Mouse (Mus musculus) left cerebral cortex, adult 9 months (tissue): ENCODE measurements at regions not wholly inside any gene's neighbourhood (a gene's known extent, or its start where the extent isn't known, plus 50 kb on each side); places are given as distances from the start of the nearest gene placed in this dataset.

Source experiments
- DNase-seq, 2 experiments: peaks; one replicate each; pipeline ENCODE4 v3.0.0; 2022; ENCODE audit warnings: low spot score in 2 of 2

DNA sequence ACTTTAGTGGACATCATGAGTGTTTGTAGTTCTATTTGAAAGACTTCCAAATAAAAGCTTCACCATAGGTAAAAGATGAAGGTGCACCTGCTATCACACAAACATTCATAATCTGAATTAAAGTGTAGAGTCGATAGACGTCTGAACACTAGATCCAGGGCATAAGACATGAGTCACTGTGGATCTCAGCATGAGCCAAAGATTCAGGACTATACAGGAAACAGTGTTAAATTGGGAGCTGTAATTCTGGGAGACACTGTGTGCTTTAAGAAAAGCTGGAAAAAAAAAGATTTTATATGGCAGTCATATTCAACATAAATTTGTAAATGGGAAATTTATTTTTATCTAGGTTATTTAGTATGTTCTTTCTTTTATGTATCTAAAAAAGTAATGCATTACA, 160.5 kb downstream of the Pdha2 start:
- no peak for DNase-seq

- no peak for DNase-seq
These were observed 197.9 kb downstream of the Pdha2 start for GRCm38 (mm10) chr3:141014262-141014547.

DNA sequence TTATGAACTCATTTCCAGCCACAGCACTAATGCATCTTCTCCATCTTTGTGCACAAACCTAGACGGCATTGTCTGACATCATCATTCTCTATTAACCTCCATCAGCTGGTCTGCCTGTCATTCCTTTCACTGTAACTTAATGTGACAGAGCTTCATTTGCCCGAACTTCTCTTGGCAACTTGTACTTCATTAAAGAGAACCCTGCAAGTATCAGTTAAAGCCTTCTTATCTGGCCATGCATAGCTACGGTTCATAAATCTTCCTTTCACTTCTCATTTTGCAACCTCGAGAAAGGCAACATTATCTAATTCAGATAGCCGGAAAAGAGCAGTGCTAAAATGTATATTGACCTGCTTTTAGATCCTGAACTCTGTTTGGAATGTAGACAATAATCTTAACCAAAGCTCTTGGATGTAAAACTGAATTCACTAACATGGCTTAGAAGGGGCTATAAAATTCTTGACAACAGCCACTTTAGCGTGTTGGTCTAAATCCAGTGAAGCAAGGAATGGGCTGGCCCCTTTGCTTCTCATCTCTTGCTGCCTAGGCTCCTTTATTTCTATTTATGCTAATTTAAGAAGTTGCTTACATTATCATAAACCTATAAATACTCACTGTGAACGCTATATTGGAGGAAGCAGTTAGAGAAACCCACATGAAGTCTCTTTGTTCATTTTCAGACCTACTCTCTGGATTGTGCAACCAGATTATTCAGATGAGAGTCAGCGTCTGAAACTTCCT, 198.5 kb downstream of the Pdha2 start:
- DNase-seq, result no peak

DNA sequence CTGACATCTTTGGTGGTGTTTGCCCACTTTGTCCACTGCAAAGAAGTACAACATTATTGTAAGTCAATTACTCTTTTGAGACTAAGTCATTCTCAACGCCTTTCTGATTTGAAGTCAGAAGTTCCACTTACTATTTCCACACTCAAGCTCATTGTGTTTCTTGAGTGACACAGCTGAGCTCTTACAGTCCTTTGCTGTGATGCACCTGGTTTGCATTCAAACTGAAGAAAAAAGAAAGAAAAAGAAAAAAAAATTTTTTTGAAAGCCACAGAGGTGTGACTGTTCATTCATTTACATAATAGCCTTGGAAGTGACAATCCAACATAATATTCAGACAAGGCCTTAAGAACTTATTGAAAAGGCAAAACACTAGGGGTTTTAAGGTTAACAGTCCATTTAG, 199.2 kb downstream of the Pdha2 start:
- no peak for DNase-seq

- DNase-seq, result no peak
These were observed 203.4 kb downstream of the Pdha2 start for GRCm38 (mm10) chr3:141008792-141009191.

- no peak for DNase-seq
These were observed 206.3 kb downstream of the Pdha2 start for GRCm38 (mm10) chr3:141005885-141006284.

- DNase-seq, result no peak
These were observed 208.6 kb downstream of the Pdha2 start for GRCm38 (mm10) chr3:141003561-141003960.

DNA sequence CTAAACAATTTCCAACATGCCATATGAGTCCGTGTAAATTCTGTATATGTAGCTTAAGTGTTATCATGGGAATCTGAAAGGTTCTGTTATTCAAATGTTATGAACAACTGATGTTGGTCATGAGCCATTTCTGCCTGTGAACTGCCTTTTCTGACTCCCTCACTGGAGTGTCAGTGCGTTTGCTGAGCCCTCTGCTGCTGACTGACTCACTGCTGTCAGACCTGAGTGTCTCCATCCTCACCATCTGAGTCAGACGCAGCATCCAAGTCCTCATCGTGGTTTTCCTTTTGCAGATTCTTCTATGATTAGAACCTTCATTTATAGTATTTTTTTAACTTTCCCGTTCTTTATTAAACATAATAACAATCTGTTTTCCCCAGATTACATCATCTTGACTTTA, 223.9 kb downstream of the Pdha2 start:
- no peak for DNase-seq

- DNase-seq, result no peak
These were observed 238.6 kb downstream of the Pdha2 start for GRCm38 (mm10) chr3:140973519-140973918.

GRCm38 (mm10) chr3:140969892-140970880, 242.0 kb downstream of the Pdha2 start:
- no peak for DNase-seq

DNA sequence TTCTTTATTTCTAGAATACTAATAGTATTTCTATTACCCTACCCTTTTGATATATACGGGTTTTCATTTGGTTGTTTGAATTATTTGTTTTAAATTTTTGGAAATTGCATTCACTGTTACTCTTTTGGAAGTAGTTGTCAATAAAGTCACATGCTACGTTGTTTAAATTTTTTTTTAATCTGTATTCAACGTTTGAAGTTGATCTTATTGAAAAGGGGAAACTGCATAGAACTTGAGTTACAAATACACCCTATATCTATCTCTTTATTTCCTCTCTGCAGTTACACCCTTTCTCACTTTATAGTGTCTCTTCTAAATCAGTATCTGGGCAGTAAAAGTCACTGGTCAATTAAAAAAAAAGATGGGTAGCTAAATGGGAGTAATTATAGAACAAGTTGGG, 243.6 kb downstream of the Pdha2 start:
- DNase-seq, result no peak

GRCm38 (mm10) chr3:140957666-140958065, 254.5 kb downstream of the Pdha2 start:
- DNase-seq, result no peak

- no peak for DNase-seq
These were observed 259.9 kb downstream of the Pdha2 start for GRCm38 (mm10) chr3:140952111-140952800.

GRCm38 (mm10) chr3:140951024-140951423, 261.1 kb downstream of the Pdha2 start:
- DNase-seq, result no peak

DNA sequence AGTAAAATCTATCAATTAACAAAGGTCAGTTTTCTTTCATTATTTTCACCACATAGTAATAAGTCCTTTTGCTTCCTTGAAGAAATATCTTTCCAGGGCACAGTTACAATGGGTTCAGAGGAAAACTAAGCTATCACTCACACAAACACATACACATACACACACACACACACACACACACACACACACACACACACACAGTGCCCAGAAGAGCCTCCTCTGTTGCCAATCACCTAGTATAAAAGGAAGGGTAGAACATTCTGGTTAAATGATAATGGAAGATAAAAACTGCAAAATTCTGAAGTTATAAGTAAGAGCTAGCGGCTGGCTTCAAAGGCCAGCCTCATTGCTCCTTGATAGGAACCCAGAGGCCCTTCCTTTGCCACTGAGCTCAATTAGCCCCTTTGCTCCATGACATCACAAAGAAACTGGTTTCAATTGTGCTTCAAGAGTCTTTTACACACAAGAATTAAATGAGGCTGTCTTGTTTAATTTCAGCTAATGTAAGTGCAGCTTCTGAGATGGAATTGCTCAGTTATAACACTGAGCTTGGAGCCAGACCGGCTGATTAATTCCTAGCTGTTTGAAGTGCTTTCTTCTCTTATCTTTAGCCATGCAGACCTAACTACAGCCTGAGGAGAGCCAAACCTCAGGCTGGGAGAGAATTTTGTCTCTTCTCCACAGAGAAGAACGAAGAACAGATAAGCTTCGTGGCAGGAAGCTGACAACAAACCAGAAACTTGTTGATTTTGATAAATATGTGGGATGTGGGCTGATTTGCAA, 262.1 kb downstream of the Pdha2 start:
- DNase-seq, result no peak

- no peak for DNase-seq
These were observed 269.7 kb downstream of the Pdha2 start for GRCm38 (mm10) chr3:140942450-140942849.

DNA sequence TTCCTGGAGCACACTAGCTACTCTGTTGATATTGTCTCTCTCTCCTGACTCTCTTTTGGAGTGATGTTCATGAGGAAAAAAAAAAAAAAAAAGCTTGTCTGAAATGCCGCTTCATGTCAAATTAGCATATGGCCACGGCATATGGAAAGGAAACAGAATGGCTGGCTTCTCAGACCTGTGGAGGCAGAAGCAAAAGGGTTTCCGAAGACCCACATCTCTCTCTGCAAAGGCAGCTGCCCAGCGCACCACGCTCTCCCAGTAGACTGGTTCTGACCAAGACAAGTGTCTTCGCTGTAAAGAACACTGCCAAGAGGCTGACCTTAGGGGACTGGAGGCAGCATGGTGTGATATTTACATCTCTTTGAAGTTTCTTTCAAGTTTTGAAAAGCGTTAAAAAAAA, 270.3 kb downstream of the Pdha2 start:
- no peak for DNase-seq

DNA sequence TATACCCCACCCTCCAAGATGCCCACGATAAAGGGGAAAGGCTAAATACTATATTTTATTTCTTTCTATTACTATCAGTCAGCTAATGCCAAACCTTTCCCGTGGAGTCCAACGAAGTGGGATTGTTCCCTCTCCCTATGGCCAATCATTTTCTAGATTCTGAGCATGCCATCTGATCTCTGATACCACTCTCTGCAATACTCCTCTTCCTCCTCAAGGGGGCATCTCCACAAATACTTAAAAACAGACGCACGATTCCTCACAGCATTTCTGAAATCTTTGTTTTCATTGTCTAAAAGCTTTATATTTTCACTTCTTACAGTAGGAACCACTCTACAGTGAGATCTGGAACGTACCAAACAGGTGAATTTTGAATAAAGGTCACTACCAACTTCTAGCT, 270.8 kb downstream of the Pdha2 start:
- no peak for DNase-seq

DNA sequence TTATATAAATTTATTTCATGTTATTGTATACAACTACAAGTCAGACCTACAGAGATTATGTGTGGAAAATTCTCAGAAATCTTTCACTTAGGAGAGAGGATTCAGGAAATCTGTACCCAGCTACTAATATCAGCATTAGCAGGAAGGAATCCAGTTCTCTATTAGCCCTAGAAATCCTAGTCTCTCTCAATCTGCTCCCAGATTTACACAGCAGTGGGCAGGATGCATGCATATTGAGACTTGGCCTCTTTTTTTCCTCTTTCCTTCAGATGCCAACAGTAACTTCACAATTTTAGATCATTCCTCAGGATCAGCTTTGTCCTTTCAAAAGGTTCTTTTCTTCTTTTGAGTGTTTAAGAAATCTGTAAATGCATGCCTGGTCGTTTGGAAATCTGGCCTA, 279.0 kb downstream of the Pdha2 start:
- DNase-seq, result no peak

DNA sequence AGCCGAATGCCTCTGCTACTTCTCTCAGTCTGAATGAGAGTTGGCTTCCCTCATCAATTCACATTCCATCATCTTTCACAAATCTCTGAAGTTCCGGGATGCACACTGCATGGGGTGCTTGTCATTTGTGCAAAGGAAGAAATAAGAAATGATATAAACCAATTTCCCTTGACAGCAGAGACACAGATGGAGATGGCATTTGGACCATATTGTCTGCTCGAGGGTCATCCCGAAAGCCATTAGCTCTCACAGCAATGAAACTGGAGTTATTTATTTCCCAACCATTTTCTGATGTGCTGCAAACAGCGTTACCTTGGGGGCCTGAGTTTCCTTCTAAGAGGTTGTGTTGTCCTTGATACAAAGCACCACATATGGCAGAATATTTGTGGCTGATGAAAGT, 285.5 kb downstream of the Pdha2 start:
- no peak for DNase-seq

DNA sequence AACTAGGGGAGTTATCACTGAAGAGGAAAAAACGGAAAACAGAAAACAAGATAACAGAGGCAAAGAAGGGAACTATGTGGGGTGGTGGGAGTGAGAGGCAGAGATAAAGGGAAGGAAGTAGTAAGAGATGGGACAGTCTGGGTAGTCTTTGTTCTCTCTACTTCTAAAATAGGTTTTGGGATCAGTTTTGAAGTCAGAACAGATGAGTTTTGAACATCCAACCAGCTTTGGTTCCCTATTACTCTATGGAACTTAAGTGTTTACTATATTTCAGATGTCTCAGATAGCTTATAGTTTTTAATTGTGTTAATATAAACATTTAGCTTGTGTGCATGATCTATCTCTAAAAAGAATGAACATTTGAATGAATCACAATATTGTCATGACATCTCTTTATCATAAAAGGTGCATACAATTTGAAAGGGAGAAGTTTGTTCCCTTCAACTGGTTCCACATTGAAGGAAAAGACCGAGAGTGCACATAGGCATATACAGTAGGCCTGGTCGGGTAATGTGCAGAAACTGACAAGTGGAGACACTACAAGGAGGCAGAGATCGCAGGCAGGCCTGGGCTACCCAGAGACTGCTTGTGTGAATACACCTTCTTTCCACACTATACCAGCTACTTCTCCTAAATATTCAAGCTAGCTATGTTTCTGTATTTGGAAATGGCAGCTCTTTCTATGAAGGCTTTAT, 335.8 kb downstream of the Pdha2 start:
- DNase-seq, result no peak
